Mouse (Mus musculus): Measurements from ENCODE around the gene Kmt2b. TPM values are rescaled to one million over a fixed set of nuclear protein-coding genes. Genes with fewer than 3 reads are reported as not detected.

Gene Kmt2b
- polyA plus RNA-seq, 1 experiment, result 57.7 TPM

- Histone ChIP-seq H3K4me3 (replicated peaks; ENCODE audit: insufficient read depth, low read depth, low read length) (peak within 1 kb of the TSS; percentile 15), H3K27ac (ENCODE audit: insufficient read depth, low read length) (no peak within 1 kb of the TSS), H3K27me3 (ENCODE audit: control insufficient read depth, insufficient read depth, low read length) (no peaks in the 10 kb centered on the region), H3K4me1 (ENCODE audit: control insufficient read depth, insufficient read depth, low read length) (peaks cover 6% of the 10 kb centered on the region)
- DNase-seq, result no peak
- TF ChIP-seq POLR2A (IDR thresholded peaks at IDR 0.05; ENCODE audit: borderline replicate concordance, insufficient read depth, low read length) (no peak), CTCF (IDR thresholded peaks at IDR 0.05; ENCODE audit: borderline replicate concordance, insufficient read depth, low read depth, low read length) (no peak)
- WGBS, result 93% methylated on average over 12 of the region's 12 CpGs
Observed at GRCm38 (mm10) chr7:30598786-30599185, 10.3 kb upstream of the Kmt2b start, which contains the start of gene Zbtb32. Gene Zbtb32 (minus strand): TSS chr7:30598909.

- no peak for DNase-seq
- TF ChIP-seq POLR2A (IDR thresholded peaks at IDR 0.05; ENCODE audit: borderline replicate concordance, insufficient read depth, low read length), result no peak
- 59% methylated on average over 5 of the region's 5 CpGs for WGBS
- no peak overlapping the region for H3K27ac ChIP-seq (ENCODE audit: insufficient read depth, low read length)
- no peak overlapping the region for H3K4me3 ChIP-seq (replicated peaks; ENCODE audit: insufficient read depth, low read depth, low read length)
- peaks cover 6% of the 10 kb centered on the region for H3K4me1 ChIP-seq (ENCODE audit: control insufficient read depth, insufficient read depth, low read length)
- no peaks in the 10 kb centered on the region for H3K27me3 ChIP-seq (ENCODE audit: control insufficient read depth, insufficient read depth, low read length)
Observed at GRCm38 (mm10) chr7:30596811-30597210, 8.3 kb upstream of the Kmt2b start.

GRCm38 (mm10) chr7:30596093-30596492 lies 7.6 kb upstream of the Kmt2b start:
- WGBS, result 84% methylated on average over 5 of the region's 5 CpGs
- H3K27ac ChIP-seq (ENCODE audit: insufficient read depth, low read length), result no peak overlapping the region
- no peaks in the 10 kb centered on the region for H3K27me3 ChIP-seq (ENCODE audit: control insufficient read depth, insufficient read depth, low read length)

GRCm38 (mm10) chr7:30594510-30595024 lies 6.0 kb upstream of the Kmt2b start:
- H3K27me3 ChIP-seq (ENCODE audit: control insufficient read depth, insufficient read depth, low read length), result no peaks in the 10 kb centered on the region
- no peaks in the 10 kb centered on the region for H3K4me1 ChIP-seq (ENCODE audit: control insufficient read depth, insufficient read depth, low read length)
- WGBS, result 58% methylated on average over 4 of the region's 4 CpGs
- H3K27ac ChIP-seq (ENCODE audit: insufficient read depth, low read length), result no peak overlapping the region
- no peak for DNase-seq
- TF ChIP-seq CTCF (IDR thresholded peaks at IDR 0.05; ENCODE audit: borderline replicate concordance, insufficient read depth, low read depth, low read length) (no peak), POLR2A (IDR thresholded peaks at IDR 0.05; ENCODE audit: borderline replicate concordance, insufficient read depth, low read length) (no peak)
- no peak overlapping the region for H3K4me3 ChIP-seq (replicated peaks; ENCODE audit: insufficient read depth, low read depth, low read length)

More at GRCm38 (mm10) chr7:30596093-30596492, 7.6 kb upstream of the Kmt2b start:
- Histone ChIP-seq H3K4me1 (ENCODE audit: control insufficient read depth, insufficient read depth, low read length) (peaks cover 6% of the 10 kb centered on the region), H3K4me3 (replicated peaks; ENCODE audit: insufficient read depth, low read depth, low read length) (no peak overlapping the region)
- no peak for TF ChIP-seq CTCF (IDR thresholded peaks at IDR 0.05; ENCODE audit: borderline replicate concordance, insufficient read depth, low read depth, low read length)
- no peak for TF ChIP-seq POLR2A (IDR thresholded peaks at IDR 0.05; ENCODE audit: borderline replicate concordance, insufficient read depth, low read length)
- no peak for DNase-seq

- Histone ChIP-seq H3K4me1 (ENCODE audit: control insufficient read depth, insufficient read depth, low read length) (no peaks in the 10 kb centered on the region), H3K27me3 (ENCODE audit: control insufficient read depth, insufficient read depth, low read length) (no peaks in the 10 kb centered on the region), H3K4me3 (replicated peaks; ENCODE audit: insufficient read depth, low read depth, low read length) (no peak overlapping the region), H3K27ac (ENCODE audit: insufficient read depth, low read length) (no peak overlapping the region)
- DNase-seq, result no peak
- 52% methylated on average over 10 of the region's 10 CpGs for WGBS
- TF ChIP-seq POLR2A (IDR thresholded peaks at IDR 0.05; ENCODE audit: borderline replicate concordance, insufficient read depth, low read length), result no peak
Observed at GRCm38 (mm10) chr7:30593579-30594509, 5.3 kb upstream of the Kmt2b start.

- no peaks in the 10 kb centered on the region for H3K4me1 ChIP-seq (ENCODE audit: control insufficient read depth, insufficient read depth, low read length)
- H3K27me3 ChIP-seq (ENCODE audit: control insufficient read depth, insufficient read depth, low read length), result no peaks in the 10 kb centered on the region
- TF ChIP-seq CTCF (IDR thresholded peaks at IDR 0.05; ENCODE audit: borderline replicate concordance, insufficient read depth, low read depth, low read length) (no peak), POLR2A (IDR thresholded peaks at IDR 0.05; ENCODE audit: borderline replicate concordance, insufficient read depth, low read length) (no peak)
- DNase-seq, result no peak
- H3K4me3 ChIP-seq (replicated peaks; ENCODE audit: insufficient read depth, low read depth, low read length), result no peak overlapping the region
- H3K27ac ChIP-seq (ENCODE audit: insufficient read depth, low read length), result no peak overlapping the region
- WGBS, result 73% methylated on average over 5 of the region's 5 CpGs
Observed at GRCm38 (mm10) chr7:30592772-30593423, 4.4 kb upstream of the Kmt2b start.

- Histone ChIP-seq H3K4me1 (ENCODE audit: control insufficient read depth, insufficient read depth, low read length) (peaks cover 7% of the 10 kb centered on the region; the same call in 1 of the 2 replicates), H3K4me3 (replicated peaks; ENCODE audit: insufficient read depth, low read depth, low read length) (no peak overlapping the region), H3K27ac (ENCODE audit: insufficient read depth, low read length) (no peak overlapping the region), H3K27me3 (ENCODE audit: control insufficient read depth, insufficient read depth, low read length) (no peaks in the 10 kb centered on the region)
- 13% methylated on average over 4 of the region's 4 CpGs for WGBS
- no peak for DNase-seq
- TF ChIP-seq CTCF (IDR thresholded peaks at IDR 0.05; ENCODE audit: borderline replicate concordance, insufficient read depth, low read depth, low read length) (no peak), POLR2A (IDR thresholded peaks at IDR 0.05; ENCODE audit: borderline replicate concordance, insufficient read depth, low read length) (no peak)
Observed at GRCm38 (mm10) chr7:30591605-30591951, 3.1 kb upstream of the Kmt2b start.

Data from cerebellum, adult 2 months (tissue).